Mouse (Mus musculus): ENCODE results near the gene Zfp108. TPM values are rescaled to one million over a fixed set of nuclear protein-coding genes. Genes with fewer than 3 reads are reported as not detected.
A peak's percentile ranks its signal among the peaks of the same experiment; 100 is the strongest.
"Not testable (repeated sequence)": the region's sequence is repeated elsewhere in the genome, so short reads cannot be mapped to it uniquely, and the experiment has no call there.

Zfp108 gene
- total RNA-seq (2021): 2.1 and 3.4 TPM in 2 replicates
- long read RNA-seq, experiment 1, partial matches to known transcripts: 0 of 1 reads
- long read RNA-seq, experiment 1, other reads (novel, unspliced or antisense): 1 of 1 reads
- long read RNA-seq, experiment 2: 0 reads

DNA sequence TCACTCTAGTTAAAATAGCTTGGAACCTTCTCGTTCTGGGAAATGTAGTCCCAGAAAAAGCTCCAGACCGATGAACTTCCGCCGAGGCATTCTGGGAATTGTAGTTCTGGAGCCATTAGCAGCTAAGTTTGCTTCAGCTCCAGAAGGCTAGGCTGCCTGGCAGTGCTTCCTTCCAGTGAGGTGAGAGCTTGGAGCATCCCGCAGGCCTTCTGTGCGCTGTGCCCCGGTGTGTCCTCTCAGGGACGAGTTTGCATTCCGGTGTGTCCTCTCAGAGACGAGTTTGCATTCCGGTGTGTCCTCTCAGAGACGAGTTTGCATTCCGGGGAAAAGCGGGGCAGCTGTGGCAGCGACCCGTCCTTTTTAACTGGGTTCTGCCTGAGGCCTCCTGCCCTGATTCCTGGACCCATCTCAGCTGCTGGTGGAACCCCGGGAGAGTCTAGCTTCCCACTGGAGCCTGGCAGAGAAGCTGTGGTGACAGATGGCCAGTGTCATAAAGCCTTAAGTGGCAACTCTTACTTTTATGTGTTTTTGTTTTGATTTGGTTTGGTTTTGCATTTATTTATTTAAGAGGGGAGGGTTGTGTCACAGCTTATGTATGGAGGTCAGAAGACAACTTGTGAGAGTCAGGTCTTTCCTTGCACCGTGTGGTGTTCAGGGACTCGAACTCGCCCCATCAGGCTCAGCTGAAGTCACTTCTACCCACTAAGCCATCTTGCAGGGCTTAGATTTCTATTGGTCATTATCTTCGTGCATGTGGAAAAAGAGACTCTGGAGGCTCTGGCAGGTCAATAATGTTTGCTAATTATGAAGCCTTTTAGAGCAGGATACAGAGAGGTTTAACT, at the start of gene Zfp108:
Gene Zfp108, plus strand, starts transcription at position 162 of the 842 bp plus-strand sequence.
- DNase-seq: peak; percentile 85

DNA sequence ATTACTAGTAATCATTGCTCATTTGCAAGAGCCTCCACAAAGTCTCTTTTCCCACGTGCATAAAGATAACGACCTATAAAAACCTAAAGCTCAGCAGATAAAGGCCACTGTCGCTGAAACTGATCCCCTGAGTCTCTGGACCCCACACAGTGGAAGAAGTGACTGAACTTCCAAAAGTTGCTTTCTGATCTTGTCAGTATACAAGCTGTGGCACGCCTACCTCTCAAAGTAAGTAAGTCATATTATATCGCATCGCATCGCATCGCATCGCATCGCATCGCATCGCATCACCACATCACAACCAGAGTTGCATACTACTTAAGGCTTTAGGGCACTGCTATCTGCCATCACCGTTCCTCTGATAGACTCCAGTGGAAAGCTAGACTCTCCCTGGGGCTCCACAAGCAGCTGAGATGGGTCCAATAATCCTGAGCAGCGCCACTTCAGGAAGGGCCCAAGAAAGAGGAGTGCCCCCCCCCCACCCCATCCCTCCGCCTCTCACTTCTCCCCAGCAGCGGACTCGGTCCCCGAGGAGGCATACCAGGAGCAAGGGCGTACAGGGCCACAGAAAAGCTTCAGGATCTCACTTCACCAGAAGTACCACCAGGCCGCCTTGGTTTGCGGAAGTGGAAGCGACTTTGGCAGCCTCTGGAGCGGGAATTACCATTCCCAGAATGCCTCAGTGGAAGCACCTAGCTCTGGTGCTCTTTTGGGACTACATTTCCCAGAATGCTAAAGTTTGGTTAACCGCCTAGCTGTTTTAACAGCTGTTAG, 46.9 kb upstream of the Zfp108 start:
- peak; percentile 78 for DNase-seq

DNA sequence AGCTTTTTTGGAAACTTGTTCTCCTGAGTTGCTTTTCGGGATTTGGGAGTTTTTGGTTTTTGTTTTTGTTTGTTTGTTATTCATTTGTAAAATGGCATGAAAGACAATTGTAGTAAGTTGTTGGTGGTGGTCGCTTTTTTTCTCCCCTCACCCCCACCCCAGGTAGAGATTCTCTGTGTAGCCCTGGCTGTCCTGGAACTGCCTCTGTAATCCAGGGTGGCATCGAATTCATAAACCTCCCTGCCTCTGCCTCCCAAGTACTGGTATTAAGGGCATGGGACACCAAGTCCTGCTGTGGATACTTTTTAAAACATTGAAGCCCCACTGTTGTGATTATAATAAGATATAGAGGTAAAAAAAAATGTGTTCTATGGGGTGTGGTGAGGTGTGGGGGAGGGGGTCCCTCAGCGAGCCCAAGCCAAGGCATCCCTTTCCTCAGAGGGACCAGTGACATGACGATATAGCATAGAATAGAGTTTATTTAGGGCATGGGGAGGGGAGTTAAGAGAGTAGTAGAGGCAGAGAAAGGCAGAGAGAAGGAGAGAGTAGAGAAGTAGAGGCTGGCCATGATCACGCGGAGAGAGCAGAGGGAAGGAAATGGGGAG, 46.2 kb upstream of the Zfp108 start:
- no peak for DNase-seq

DNA sequence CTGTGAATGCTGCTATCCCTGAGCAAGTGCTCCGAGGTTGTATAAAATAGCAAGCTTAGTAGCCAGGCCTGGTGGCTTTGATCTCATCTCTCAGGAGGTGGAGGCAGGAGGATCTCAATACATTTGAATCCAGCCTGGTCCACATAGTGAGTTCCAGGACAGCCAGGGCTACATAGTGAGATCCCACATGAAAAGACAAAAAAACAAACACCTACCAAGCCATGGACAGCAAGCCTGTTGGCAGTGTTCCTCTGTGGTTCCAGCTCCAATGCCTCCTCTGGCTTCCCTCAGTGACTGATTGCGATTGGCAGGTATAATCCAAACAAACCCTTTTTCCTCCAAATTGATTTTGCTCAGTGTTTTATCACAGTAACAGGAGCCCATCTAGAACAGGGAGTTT, 44.3 kb upstream of the Zfp108 start:
- DNase-seq: no peak

DNA sequence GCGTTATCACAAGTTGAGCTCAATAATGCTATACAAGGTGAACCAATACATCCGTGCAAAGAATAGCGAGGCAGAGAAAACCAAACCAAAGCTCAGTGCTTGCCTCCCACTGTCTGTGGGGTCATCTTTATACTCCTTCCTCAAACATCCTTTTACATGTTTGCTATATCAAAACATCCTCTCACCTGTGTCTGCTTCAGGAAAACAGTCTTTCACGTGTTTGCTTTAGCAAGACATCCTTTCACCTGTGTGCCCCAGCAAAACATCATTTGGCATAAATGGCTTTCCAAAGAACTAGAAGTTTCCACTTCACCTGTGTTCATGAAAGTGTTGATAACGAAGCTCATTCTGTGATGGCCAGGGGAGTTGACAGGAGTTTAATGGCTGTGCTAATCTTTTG, 43.3 kb upstream of the Zfp108 start, which contains the start of gene Zfp111:
Gene Zfp111, minus strand, starts transcription at position 101 of the 400 bp plus-strand sequence.
- DNase-seq: no peak

DNA sequence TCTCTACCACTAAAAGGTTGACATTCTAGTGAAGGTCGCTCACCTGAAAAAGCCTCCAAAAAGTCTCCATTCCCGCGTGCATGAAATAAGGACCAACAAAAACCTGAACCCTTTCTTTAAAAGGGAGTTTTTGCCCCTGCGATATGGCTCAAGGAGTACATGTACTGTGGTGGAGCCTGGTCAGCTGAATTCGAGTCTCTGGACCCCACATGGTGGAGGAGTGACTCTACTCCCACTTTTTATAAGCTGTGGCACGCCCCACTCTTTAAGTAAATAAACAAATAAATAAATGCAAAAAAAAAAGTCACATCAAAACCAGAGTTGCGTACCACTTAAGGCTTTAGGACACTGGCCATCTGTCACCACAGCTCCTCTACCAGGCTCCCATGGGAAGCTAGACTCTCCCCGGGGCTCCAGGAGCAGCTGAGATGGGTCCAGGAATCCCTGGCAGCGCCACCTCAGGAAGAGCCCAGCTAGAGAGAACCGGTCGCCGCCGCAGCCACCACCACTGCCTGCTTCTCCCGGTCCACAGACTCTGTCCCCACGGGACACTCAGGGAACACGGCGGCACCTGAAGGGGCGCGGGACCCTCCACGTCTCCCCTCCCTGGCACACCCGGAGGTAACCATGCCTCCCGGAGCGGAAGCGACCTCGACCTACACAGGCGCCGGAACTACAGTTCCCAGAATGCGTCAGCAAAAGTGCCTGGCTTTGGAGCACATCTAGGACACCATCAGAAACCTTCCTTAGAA, 17.4 kb upstream of the Zfp108 start, which contains the start of gene Zfp109:
Gene Zfp109, minus strand, starts transcription at position 521 of the 752 bp plus-strand sequence.
- DNase-seq: peak; percentile 73

DNA sequence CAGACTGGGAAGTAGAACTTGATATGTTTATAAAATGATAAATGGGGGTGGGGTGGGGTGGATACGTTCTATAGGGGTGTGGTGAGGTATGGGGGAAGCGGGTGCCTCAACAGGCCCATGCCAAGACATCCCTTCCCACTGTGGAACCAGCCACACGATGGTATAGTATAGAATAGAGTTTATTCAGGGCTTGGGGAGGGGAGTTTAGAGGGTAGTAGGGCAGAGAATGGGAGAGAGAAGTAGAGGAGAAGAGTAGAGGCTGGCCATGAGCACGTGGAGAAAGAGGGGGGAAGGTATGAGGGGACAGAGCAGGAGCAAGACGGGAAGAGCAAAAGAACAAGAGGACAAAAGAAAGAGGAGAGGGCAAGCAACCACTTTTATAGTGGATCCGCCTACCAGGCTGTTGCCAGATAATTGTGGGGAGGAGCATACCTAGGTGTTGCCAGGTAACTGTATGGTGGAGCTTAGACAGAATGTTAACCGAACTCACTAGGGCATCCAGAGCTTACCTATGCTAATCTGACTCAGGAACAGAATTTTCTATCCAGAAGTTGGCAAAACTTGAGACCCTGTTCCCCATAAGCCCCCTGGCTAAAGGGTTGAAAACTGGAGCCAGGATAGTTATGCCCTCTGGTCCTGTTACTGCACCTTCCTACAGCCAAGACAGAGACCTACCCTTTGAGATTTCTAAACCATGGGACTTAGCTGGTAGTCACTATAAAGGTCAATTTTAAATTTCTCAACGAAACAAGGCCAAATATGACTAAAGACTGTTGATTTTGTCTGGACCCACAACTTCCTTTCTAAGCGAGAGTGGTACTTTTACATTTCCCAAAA, 597 bp upstream of the Zfp108 start:
- no peak for DNase-seq

DNA sequence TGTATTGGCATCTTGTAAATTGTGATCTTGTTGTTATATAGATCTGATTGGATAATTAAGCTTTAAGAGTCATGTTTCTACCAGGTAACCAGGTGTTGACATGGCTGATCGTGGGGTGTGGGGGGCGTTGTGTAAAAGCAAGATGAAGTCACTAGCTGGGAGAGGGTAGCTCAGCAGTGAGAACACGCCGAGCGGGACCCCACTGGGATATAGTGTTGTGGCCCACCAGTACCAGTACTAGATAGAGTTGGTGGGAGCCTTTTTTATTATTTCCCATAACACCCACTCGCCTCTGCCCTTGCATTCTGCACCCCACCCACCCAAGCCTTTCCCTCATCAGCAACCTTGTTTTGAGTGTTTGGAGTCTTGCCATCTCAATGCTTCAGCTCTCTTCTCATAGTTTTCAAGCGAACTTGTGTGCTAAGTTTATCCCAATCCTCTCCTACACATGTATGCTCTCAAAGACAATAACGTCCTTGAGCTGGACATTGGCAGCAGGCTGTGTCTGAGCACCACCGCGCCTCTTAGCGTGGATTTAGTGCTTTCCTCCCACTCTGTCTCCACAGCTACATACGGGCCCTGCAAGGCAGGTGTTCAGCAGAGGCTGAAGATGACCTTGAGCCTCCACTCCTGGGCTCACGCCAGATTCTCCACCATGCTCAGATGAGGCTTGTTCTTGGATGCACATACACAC, 4.9 kb downstream of the Zfp108 start:
- DNase-seq: no peak

DNA sequence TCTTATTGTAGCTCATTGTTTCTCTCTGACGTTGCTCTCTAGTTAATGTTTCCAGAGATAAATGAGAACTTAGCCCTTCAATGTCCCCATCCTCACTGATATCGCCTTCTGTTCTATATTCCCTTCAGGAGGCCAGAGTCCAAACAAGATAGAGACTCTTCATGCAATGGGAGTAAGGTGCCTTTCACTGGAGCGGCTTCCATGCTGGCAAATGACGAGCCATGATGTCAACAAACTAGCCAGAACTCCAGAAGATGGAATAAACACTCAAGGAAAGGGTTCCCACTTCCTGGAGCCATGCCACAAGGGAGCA, 5.4 kb downstream of the Zfp108 start:
- DNase-seq: no peak

DNA sequence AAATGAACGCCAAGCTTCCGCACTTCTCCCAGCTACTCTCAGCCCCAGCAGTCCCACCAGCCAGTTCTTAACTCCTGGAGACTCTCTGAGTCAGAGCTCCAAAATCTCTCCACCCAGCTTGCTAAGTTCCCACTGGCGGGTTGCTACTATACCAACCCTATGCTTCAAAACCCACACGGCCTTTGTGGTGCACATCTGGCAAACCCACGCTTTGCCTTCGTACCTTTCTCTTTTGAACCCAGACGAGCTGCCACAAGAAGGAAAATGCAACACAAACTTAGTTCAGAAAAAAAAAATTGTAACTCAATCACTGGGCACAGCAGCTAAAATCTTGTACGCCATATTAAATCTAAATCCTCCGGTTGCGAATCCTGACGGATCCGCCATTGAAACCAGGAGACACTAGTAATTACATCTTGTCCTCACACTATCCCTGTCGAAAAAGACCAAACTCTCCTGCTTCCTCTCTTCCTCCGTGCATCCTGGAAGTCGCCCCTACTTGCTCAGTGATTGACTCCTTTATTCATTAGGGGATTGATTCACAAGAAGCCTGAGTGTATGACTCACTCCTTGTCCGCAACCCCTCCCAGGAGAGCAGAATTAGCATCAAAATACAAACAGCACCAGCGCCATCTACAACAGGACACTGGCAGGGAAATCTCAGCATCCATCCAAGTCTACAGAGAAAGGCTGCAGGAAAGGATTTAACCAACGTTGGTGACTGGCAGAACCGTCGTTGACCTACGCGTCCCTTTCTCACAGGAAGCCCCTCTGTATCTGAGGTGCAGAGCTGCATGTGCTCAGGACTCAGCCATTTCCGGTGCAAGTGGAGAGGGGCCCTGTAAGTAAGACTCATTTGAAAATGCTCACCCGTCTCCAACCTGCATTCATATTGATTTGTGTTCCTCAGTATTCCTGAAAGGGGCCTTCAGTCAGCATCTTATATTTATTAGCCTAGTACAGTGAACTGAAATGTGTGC, 13.9 kb downstream of the Zfp108 start:
- DNase-seq: no peak

DNA sequence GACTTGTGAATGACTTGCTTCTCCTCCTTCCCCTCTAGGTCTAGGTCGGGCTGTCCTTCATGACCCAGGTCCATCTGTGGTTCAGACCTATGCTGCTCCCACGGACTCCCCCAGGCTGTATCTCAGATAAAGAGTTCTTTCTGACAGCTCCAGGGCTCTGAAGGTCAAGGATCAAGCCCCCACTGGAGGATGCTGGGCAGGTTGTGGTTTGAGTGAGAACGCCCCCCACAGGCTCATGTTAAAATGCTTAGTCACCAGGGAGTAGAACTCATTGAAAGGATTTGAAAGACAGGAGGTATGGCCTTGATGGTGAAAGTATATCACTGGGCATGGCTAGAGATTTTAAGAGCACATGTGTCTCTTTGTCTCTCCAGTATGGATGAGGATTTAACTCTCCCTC, 14.7 kb downstream of the Zfp108 start:
- no peak for DNase-seq

DNA sequence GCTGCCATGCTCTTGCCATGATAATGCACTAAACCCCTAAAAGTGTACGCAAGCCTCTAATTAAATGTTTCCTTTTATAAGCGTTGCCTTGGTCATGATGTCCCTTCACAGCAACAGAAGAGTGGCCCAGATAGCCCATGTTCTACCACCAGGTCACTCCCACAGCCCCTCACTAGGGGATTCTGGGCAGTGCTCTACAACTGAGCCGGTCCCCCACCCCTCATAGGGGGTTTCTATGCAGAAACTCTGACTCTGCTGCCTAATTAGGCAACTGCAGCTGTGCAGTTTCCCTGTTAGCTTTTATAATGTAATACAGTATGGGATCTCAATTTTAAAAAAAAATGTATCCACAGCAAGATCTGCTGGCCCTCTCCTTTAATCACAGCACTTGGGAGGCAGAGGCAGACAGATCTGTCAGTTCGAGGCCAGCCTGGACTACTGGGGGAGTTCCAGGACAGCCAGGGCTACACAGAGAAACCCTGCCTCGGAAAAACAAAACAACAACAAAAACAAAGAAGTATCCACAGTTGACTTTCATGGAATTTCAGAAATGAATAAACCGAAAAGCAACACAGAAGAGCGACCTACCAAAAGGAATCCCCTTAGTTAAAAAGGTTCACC, 15.2 kb downstream of the Zfp108 start:
- no peak for DNase-seq

DNA sequence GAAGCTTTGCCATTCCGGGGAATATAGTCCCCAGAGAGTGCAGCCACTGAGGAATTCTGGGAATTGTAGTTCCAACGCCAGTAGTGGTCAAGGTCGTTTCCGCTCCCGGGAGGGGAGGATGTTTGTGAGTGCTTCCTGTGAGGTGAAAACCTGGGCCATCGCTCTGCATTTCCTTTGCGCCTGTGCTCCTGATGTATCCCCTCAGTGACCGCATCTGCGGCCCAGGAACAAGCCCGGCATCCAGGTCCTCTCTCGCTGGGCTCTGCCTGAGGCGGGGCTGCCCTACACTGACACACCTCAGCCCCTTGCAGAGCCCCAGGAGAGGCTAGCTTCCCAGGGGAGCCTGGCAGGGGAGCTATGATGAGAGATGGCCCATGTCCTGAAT, 15.7 kb downstream of the Zfp108 start, which contains the start of gene Zfp93:
Gene Zfp93, plus strand, starts transcription at position 133 of the 385 bp plus-strand sequence.
- DNase-seq: peak; percentile 85

DNA sequence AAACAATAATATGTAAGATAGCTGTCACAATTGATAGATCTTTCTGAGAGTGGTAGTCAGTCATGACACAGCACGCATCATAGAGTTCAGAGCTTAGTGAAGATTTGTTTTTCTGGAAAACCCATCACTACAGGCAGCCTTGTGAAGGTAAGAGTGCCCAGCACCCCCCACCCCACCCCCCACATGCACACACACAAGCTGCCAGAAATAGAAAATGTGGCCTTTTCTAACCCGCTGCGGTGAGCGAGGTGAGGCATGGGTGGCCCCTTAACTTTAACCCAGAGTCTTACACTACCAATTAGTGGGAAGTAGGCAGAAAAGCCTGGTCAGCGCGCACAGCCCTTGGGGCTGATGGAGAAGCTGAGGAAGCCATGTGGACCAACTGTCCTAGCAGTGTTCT, 16.6 kb downstream of the Zfp108 start:
- no peak for DNase-seq

DNA sequence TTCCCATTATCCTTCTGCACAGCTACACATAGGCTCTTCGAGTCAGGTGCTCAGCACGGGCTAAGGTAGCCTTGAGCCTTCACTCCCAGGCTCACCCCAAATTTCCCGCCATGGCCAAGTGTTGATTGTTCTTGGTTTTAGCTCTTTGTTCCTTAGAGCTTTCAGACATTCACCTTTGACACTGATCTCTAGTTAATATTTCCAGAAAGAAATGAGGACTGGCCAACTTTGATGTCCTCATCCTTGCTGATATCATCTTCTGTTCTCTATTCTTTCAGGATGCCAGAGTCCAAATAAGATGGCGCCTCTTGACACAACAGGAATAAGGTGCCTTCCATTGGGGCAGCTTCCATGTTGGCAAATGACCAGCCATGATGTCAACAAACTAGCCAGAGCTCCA, 19.9 kb downstream of the Zfp108 start:
- no peak for DNase-seq

DNA sequence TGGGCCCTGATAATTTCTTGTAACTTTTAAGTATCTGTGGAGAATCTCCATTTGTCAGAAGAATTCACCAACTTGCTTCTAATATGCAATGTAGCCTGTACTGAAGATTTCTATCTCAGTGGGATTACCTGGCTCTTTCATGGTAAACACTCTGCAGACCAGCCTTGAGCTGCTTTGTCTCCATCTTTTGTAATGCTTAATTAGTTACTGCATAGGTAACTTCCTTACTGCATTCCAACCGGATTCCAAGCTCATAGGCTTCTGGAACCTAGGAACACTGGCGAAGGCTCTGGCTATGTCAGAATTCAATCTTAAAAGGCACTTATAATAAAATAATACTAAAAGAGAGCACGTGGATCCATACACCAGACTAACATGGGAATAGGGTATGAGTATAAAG, 24.2 kb downstream of the Zfp108 start:
- DNase-seq: not testable (repeated sequence)

DNA sequence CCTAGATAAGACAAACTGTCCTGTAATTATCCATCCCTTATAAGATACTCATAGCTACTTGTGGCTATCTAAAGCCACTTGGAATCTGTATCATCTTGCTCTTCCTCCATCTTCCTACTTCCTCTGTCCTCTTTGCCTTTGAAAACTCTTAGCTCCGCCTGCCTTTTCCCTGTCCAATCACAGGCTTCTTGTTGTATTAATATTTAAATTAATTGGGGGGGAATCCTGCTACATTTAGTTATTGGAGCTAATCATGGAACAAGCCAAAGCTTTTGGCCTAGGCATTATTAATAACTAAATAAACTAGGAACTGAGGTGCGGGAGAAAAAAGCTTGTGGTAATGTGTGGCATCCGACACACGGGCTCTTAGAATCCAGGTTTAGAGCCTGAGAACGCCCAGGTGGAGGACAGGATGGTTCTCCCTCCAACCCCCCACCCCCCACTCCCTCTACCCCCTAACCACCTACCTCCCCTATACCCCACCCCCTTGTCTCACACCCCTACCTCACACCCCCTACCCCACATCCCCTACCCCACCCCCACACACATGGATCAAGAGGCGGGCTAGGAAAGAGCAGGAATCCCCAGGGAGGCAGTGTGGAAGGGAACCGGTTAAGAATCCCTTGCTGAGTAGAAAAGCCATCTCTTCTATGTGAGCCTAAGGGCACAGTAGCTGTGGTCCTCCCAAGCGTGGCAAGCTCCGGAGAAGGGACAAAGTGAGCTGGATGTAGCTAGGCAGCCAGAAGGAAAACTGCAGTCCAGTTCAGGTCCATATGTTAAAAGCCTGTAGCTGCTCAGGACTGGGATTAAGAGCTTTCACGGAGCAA, 25.6 kb downstream of the Zfp108 start:
- no peak for DNase-seq

DNA sequence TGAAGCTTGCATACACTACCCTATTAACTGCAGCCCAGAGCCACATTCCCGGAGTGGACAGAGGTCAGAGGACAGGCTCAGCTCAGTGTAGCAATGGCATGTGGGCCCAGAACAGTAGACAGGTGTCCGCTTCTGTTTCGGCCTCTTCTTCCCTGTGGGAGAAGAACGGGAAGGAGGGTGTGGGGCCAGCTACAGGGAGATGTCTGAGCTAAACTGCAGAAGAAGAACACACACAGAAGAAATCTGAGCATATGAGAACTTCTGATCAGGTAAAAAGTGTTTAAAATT, 26.2 kb downstream of the Zfp108 start:
- no peak for DNase-seq
